Mouse (Mus musculus): Measurements from ENCODE around the gene Dph1. TPM values are rescaled to one million over a fixed set of nuclear protein-coding genes. Genes with fewer than 3 reads are reported as not detected.
A peak's percentile ranks its signal among the peaks of the same experiment; 100 is the strongest.
"Not testable (repeated sequence)": the region's sequence is repeated elsewhere in the genome, so short reads cannot be mapped to it uniquely, and the experiment has no call there.

The Dph1 gene
- polyA plus RNA-seq, 1 experiment, result not detected

- no peak for TF ChIP-seq POLR2A (IDR thresholded peaks at IDR 0.05; ENCODE audit: insufficient read depth, low read depth, low read length)
- 1% methylated on average over 22 of the region's 22 CpGs for whole genome bisulfite sequencing
- H3K27ac ChIP-seq (ENCODE audit: insufficient read depth, low read depth, low read length), result no peak overlapping the region
Observed at GRCm38 (mm10) chr11:75189713-75190370, 1.2 kb downstream of the Dph1 start.

GRCm38 (mm10) chr11:75184986-75185385 is 6.1 kb downstream of the Dph1 start:
- H3K27ac ChIP-seq (ENCODE audit: insufficient read depth, low read depth, low read length), result no peak overlapping the region
- peaks cover 9% of the 10 kb centered on the region; the same call in 1 of the 2 replicates for H3K4me1 ChIP-seq (ENCODE audit: control insufficient read depth, insufficient read depth, low read length)
- no peak overlapping the region for H3K4me3 ChIP-seq (ENCODE audit: insufficient read depth, low read depth, low read length)
- 62% methylated on average over 2 of the region's 2 CpGs for WGBS
- no peak for TF ChIP-seq POLR2A (IDR thresholded peaks at IDR 0.05; ENCODE audit: insufficient read depth, low read depth, low read length)
- no peak for TF ChIP-seq CTCF (IDR thresholded peaks at IDR 0.05; ENCODE audit: insufficient read depth, low read depth, low read length)

More at GRCm38 (mm10) chr11:75189713-75190370, 1.2 kb downstream of the Dph1 start:
- H3K4me1 ChIP-seq (ENCODE audit: control insufficient read depth, insufficient read depth, low read length), result peaks cover 20% of the 10 kb centered on the region
- H3K4me3 ChIP-seq (ENCODE audit: insufficient read depth, low read depth, low read length), result peak overlapping the region; percentile 76

GRCm38 (mm10) chr11:75184573-75184972 is 6.5 kb downstream of the Dph1 start:
- peaks cover 10% of the 10 kb centered on the region for H3K4me1 ChIP-seq (ENCODE audit: control insufficient read depth, insufficient read depth, low read length)
- TF ChIP-seq CTCF (IDR thresholded peaks at IDR 0.05; ENCODE audit: insufficient read depth, low read depth, low read length), result no peak
- TF ChIP-seq POLR2A (IDR thresholded peaks at IDR 0.05; ENCODE audit: insufficient read depth, low read depth, low read length), result no peak
- WGBS, result 91% methylated on average over 5 of the region's 5 CpGs
- no peak overlapping the region for H3K27ac ChIP-seq (ENCODE audit: insufficient read depth, low read depth, low read length)
- H3K4me3 ChIP-seq (ENCODE audit: insufficient read depth, low read depth, low read length), result no peak overlapping the region

- H3K4me3 ChIP-seq (ENCODE audit: insufficient read depth, low read depth, low read length), result no peak overlapping the region
- peaks cover 9% of the 10 kb centered on the region for H3K4me1 ChIP-seq (ENCODE audit: control insufficient read depth, insufficient read depth, low read length)
- no peak overlapping the region for H3K27ac ChIP-seq (ENCODE audit: insufficient read depth, low read depth, low read length)
- 85% methylated on average over 2 of the region's 2 CpGs for WGBS
- TF ChIP-seq CTCF (IDR thresholded peaks at IDR 0.05; ENCODE audit: insufficient read depth, low read depth, low read length) (no peak), POLR2A (IDR thresholded peaks at IDR 0.05; ENCODE audit: insufficient read depth, low read depth, low read length) (no peak)
Observed at GRCm38 (mm10) chr11:75183917-75184570, 7.0 kb downstream of the Dph1 start.

GRCm38 (mm10) chr11:75178672-75179208 is 12.3 kb downstream of the Dph1 start, which contains the start of gene Ovca2:
TSS of gene Ovca2 (minus strand) at chr11:75178835.
- TF ChIP-seq POLR2A (IDR thresholded peaks at IDR 0.05; ENCODE audit: insufficient read depth, low read depth, low read length) (peak; percentile 82), CTCF (IDR thresholded peaks at IDR 0.05; ENCODE audit: insufficient read depth, low read depth, low read length) (peak; percentile 99)

GRCm38 (mm10) chr11:75178011-75178410 is 13.0 kb downstream of the Dph1 start:
- H3K27ac ChIP-seq (ENCODE audit: insufficient read depth, low read depth, low read length), result no peak overlapping the region
- peaks cover 14% of the 10 kb centered on the region for H3K4me1 ChIP-seq (ENCODE audit: control insufficient read depth, insufficient read depth, low read length)
- H3K4me3 ChIP-seq (ENCODE audit: insufficient read depth, low read depth, low read length), result peak overlapping the region; percentile 81
- TF ChIP-seq CTCF (IDR thresholded peaks at IDR 0.05; ENCODE audit: insufficient read depth, low read depth, low read length) (no peak), POLR2A (IDR thresholded peaks at IDR 0.05; ENCODE audit: insufficient read depth, low read depth, low read length) (no peak)
- WGBS, result 51% methylated on average over 12 of the region's 12 CpGs

More at GRCm38 (mm10) chr11:75178672-75179208, 12.3 kb downstream of the Dph1 start, which contains the start of gene Ovca2:
- WGBS, result under 1% methylated on average over 33 of the region's 33 CpGs
- peak within 1 kb of the TSS; percentile 81 for H3K4me3 ChIP-seq (ENCODE audit: insufficient read depth, low read depth, low read length)
- 0 out of 2 replicates have a peak within 1 kb of the TSS, but pooled peaks have one; percentile 31 for H3K27ac ChIP-seq (ENCODE audit: insufficient read depth, low read depth, low read length)
- H3K4me1 ChIP-seq (ENCODE audit: control insufficient read depth, insufficient read depth, low read length), result peaks cover 14% of the 10 kb centered on the region

GRCm38 (mm10) chr11:75174574-75174973 is 16.5 kb downstream of the Dph1 start:
- 60% methylated on average over 6 of the region's 6 CpGs for WGBS
- H3K27ac ChIP-seq (ENCODE audit: insufficient read depth, low read depth, low read length); H3K4me3 ChIP-seq (ENCODE audit: insufficient read depth, low read depth, low read length): not testable (repeated sequence)
- H3K4me1 ChIP-seq (ENCODE audit: control insufficient read depth, insufficient read depth, low read length), result peaks cover 30% of the 10 kb centered on the region

GRCm38 (mm10) chr11:75173799-75174165 is 17.3 kb downstream of the Dph1 start:
- Histone ChIP-seq H3K4me3 (ENCODE audit: insufficient read depth, low read depth, low read length) (peak overlapping the region; percentile 67), H3K4me1 (ENCODE audit: control insufficient read depth, insufficient read depth, low read length) (peaks cover 31% of the 10 kb centered on the region), H3K27ac (ENCODE audit: insufficient read depth, low read depth, low read length) (peak overlapping the region; percentile 58)
- under 1% methylated on average over 15 of the region's 15 CpGs for WGBS
- TF ChIP-seq CTCF (IDR thresholded peaks at IDR 0.05; ENCODE audit: insufficient read depth, low read depth, low read length), result no peak
- TF ChIP-seq POLR2A (IDR thresholded peaks at IDR 0.05; ENCODE audit: insufficient read depth, low read depth, low read length), result 0 out of 2 replicates have a peak, but pooled peaks have one; percentile 35

Measured in olfactory bulb, adult 2 months (tissue).